Mouse (Mus musculus) lung, postnatal 0 days (tissue): ENCODE data around the gene Tyrobp.

Source experiments
- CTCF ChIP-seq: IDR thresholded peaks from 2 replicates; pipeline ENCODE4 v1.5.1; 2016; ENCODE audit warnings: antibody characterized with exemption, mild to moderate bottlenecking
- EP300 ChIP-seq: IDR thresholded peaks from 2 replicates; pipeline ENCODE4 v1.6.1; 2016; ENCODE audit warnings: antibody characterized with exemption, mild to moderate bottlenecking, control low read depth

GRCm38 (mm10) chr7:30393631-30394030 lies 19.9 kb upstream of the Tyrobp start:
- TF ChIP-seq CTCF, result no peak
- no peak for TF ChIP-seq EP300
